Mouse (Mus musculus): ENCODE results near the gene Baz1b.

Gene Baz1b

DNA sequence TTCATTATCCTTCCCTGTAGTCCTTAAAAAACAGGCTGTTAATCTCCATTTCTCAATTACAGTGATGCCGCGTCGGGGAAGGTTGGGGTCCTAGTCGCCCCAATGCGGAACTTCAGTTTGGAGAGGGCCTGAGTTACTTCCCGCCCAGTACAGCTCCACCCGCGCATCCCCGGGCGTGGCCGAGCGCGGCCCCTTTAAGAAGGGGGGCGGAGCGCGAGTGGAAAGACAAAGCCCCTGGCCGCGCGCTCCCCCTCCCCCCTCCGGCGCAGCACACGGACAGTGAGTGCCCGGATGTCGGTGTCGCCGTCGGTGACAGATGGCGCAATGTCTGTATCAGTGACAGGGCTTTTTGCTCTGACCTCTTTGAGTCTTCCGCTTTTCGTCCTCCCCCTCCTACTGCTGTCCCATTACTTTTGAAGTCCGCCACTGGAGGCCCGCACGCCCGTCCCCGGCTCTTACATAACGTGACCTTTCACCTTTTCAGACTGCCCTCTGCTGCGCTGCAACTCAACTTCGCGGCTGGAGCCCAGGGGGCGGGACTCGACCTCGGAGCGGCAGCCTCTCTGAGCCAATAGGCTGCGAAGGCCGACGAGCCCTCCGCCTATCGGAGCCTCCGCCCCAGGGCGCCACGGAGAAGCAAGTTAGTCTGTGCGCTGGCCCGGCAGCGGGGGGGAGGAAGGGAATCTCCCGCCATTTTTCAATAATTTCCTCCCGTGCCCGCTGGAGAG, at the start of gene Baz1b:
TSS of gene Baz1b (plus strand) at position 644 of the 728 bp plus-strand sequence.
- peak; percentile 94 for DNase-seq (ENCODE audit: low spot score)

GRCm38 (mm10) chr5:135139881-135140280, 47.2 kb upstream of the Baz1b start:
- no peak for DNase-seq (ENCODE audit: low spot score)

DNA sequence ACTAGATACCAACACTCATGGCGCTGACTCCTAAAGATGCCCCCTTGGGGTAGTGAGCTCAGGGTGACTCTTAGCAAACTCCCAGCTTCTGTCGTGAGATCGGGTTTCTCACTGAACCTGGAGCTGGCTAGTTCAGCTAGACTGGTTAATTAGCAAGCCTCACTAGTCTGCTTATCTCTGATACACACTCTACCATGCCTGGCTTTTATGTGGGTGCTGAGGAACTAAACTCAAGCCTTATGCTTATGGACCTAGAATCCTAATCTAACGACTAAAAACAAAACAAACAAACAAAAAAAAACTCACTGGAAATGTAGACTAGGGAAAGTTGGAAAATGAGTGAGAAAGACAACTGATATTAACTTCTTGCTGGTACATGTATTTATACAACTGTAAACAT, 42.6 kb upstream of the Baz1b start:
- DNase-seq (ENCODE audit: low spot score) = no peak

DNA sequence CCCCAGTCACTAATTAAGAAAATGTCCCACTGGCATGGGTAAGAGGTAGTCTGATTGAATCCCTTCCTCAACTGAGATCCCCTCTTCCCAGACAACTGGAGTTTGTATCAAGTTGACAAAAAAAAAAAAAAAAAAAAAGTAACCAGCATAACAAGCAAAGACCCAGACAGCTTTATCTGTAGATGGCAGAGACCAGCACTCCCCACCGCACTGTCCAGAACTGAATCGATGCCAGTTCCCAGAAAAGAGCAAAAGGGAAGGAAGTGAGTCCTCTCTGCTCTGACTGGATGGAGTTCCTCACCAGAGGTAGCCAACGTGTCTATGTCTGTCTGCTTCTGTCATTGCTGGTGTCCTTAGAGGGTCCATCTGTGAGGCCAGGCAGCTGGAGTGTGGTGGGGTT, 41.5 kb upstream of the Baz1b start:
- DNase-seq (ENCODE audit: low spot score) = no peak

DNA sequence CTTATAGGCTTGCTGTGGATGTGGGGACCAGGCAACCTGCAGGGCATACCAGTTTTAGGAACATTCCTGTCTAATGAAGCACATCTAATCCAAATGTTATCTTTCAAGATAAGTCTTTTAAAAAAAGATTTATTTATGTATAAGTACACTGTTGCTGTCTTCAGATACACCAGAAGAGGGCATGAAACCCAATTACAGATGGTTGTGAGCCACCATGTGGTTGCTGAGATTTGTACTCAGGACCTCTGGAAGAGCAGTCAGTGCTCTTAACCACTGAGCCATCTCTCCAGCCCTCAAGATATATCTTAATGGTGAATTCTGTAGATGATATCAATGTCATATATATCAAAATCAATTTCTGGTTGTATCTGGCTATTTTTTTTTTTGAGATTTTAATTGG, 41.1 kb upstream of the Baz1b start:
- no peak for DNase-seq (ENCODE audit: low spot score)

- DNase-seq (ENCODE audit: low spot score) = no peak
Observed at GRCm38 (mm10) chr5:135148715-135149052, 38.4 kb upstream of the Baz1b start.

DNA sequence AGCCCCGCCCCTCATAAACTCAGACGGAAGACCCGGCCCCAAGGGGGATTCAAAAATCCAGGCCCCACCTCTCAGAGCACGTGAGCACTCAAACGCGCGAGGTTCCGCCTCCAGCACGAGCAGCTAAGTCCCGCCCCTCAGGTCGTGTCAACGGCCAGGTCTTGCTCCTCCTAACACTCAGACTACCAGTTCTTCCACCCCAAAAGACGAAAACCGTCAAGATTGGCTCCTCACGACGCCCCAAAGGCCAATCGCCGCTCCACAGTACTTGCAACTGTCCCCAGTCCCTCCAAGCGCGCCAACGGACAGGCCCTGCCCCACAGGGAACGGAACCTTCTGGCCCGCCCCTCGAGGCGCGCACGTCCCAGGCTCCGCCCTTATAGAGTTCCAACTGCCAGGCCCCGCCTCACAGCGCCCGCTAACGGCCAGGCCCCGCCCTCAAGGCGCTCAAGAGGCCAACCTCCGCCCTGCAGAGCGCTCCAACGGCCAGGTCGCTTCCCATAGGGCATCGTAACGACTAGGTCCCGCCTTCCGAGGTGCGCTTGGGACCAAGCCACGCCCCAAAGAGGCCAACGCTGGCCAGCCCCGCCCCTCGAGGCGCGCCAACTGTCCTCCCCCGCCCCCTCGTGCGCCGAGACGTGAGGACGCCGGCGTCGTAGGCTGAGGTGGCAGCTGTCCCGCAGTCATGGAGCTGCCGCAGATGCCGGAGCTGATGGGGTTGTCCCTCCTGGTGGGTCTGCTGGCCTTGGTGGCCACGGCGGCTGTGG, 37.8 kb upstream of the Baz1b start, which contains the start of gene Tbl2:
TSS of gene Tbl2 (plus strand) at position 605 of the 767 bp plus-strand sequence.
- DNase-seq (ENCODE audit: low spot score) = peak; percentile 98

GRCm38 (mm10) chr5:135149820-135150178, 37.3 kb upstream of the Baz1b start:
- no peak for DNase-seq (ENCODE audit: low spot score)

- DNase-seq (ENCODE audit: low spot score) = no peak
Observed at GRCm38 (mm10) chr5:135156496-135156895, 30.6 kb upstream of the Baz1b start.

GRCm38 (mm10) chr5:135161221-135161620, 25.8 kb upstream of the Baz1b start:
- no peak for DNase-seq (ENCODE audit: low spot score)

DNA sequence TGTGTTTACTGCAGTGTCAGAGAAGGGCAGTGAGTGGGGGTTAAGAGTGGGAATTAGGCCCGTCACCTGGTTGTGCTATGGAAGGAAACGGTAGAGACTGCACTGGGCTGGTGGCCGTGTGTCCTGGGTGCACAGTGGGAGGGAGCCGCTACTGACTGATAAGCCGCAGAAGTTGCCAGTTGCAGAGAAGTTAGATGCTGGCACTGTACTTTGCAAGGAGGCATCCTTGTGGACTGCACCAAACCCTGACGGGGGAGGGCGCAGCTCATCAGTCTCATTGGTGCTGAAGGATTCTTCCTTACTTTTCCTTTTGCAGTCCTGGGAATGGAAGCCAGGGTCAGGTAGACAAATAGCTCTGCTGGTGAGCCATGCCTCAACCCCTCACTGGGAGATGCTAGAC, 25.4 kb upstream of the Baz1b start:
- DNase-seq (ENCODE audit: low spot score) = no peak

- DNase-seq (ENCODE audit: low spot score) = no peak
Observed at GRCm38 (mm10) chr5:135162361-135162760, 24.7 kb upstream of the Baz1b start.

GRCm38 (mm10) chr5:135162821-135163220, 24.2 kb upstream of the Baz1b start:
- no peak for DNase-seq (ENCODE audit: low spot score)

DNA sequence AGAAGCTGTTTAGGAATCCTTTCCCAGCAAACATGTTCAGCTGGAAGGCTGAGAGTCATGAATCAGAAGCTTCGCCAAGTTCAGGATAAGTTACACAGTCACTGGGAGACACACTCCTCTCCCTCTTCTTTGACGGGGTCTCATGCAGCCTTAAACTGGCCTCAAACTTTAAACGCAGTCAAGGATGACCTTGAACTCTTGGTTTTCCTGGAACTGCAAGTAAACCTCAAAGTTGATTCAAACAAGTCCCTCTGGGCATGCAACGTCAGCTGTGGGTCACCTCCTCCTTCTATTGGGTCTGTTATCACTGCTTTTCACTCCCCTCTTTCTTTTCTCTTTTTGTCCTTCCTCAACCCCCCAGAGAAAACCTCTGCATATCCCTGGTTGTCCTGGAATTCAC, 20.2 kb upstream of the Baz1b start:
- no peak for DNase-seq (ENCODE audit: low spot score)

- DNase-seq (ENCODE audit: low spot score) = no peak
Observed at GRCm38 (mm10) chr5:135167469-135167868, 19.6 kb upstream of the Baz1b start.

DNA sequence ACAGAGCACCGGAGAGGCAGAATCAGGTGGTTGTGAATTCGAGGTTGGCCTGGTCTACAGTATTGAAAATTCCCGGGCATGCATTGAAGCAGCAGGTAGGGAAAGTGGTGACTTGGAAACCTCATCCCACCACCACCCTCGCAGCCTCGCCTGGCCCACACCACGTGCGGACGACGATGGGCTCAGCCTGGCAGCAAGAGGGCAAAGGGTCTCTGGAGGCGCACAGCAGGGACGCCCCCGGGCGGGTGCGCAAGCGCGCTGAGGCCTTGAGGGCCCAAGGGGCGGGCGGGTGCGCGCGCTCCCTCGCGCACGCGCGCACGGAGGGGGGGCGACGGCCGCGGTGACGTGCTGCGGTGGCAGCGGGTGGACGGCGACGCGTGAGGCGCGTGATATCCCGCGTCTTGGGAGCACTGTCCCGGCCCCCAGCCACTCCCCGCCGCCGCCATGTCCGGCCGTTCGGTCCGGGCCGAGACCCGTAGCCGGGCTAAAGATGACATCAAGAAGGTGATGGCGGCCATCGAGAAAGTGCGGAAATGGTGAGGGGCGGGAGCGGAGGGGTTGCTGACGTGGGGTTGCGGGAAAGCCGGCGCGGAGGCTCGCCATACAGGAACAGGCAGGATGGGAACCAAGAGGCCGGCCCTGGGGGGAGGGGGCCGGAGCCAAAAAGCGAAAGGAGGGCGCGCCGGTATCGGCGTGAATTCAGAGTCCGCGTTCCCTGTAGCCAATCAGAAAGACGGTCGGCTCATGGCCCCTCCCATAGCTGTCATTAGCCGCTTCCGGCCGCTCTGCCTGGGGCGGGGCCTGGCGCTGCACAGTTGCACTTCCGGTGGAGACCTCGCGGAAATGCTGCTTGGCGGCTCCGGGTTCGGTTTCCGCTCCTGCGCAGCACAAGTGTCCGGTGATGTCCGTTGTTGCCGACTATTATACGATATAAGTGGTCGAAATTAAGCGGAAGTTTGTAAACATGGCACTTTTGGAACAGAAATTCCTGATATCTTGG, 18.7 kb upstream of the Baz1b start, which contains the start of gene Bcl7b:
TSS of gene Bcl7b (plus strand) at position 221 of the 1,000 bp plus-strand sequence.
- peak; percentile 90 for DNase-seq (ENCODE audit: low spot score)

DNA sequence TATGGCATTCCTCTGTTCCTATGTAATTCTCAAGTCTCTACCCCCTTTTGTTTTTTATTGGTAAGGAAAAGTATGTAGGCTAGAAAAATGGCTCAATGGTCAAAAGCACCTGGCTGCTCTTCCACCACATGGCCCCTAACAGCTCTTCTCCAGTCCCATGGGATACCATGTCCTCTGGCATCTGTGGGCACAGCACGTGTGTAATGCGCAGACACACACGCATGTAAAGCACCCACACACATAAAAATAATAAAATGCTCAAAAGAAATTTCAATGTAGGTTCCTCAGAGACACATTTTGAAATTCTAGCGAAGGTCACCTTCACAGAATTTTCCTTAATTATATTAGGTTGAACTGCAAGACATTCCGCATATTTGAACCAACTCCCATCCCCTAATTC, 17.6 kb upstream of the Baz1b start:
- no peak for DNase-seq (ENCODE audit: low spot score)

DNA sequence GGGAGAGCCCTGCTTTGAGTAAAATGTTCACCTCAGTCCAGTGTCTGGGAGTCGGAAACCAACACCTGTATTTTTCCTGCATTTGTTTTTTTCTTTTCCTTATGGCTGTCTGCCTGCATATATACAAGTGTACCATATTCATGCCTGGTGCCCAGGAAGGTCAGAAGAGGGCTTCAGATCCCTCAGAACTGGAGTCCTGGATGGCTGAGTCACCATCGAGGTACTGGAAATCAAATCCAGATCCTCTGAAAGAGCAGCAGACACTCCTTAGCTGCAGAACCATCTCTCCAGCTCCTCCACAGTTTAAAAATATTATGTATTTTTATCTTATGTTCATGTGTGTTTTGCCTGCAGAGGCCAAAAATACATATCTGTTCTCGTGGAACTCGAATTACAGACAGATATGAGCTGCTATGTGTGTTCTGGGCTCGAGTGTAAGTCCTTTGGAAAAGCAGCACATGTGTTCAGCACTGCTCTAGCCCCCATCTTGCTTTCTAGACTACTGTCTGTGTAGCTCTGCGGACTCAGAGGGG, 15.3 kb upstream of the Baz1b start:
- DNase-seq (ENCODE audit: low spot score) = no peak

- no peak for DNase-seq (ENCODE audit: low spot score)
Observed at GRCm38 (mm10) chr5:135172986-135173385, 14.1 kb upstream of the Baz1b start.

- no peak for DNase-seq (ENCODE audit: low spot score)
Observed at GRCm38 (mm10) chr5:135175086-135175485, 12.0 kb upstream of the Baz1b start.

DNA sequence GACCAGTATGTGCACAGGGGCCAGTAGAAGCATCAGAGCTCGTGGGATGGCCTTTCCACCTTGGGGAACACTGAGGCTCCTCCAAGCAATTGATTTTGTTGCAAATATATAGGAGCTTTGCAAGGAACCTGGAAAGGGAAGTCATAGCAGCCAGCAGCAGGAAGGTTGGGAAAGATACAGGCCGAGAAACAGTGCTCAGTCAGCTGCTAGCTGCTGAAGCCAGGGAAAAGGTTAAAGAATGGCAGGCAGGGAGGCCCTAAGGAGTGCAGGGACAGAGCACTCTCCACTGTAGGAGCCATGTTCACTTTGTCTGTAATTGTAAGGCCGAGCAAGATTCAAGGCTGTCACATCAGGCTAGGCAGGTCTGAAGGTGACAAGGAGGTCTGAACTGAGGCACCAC, 8.5 kb upstream of the Baz1b start:
- DNase-seq (ENCODE audit: low spot score) = no peak

- no peak for DNase-seq (ENCODE audit: low spot score)
Observed at GRCm38 (mm10) chr5:135178996-135179395, 8.1 kb upstream of the Baz1b start.
